Mouse (Mus musculus): ENCODE data around the gene Hoxd1. TPM values are rescaled to one million over a fixed set of nuclear protein-coding genes. Genes with fewer than 3 reads are reported as not detected.

Hoxd1 gene
- polyA plus RNA-seq, 1 experiment from 2014 or later = 0.32 TPM

DNA sequence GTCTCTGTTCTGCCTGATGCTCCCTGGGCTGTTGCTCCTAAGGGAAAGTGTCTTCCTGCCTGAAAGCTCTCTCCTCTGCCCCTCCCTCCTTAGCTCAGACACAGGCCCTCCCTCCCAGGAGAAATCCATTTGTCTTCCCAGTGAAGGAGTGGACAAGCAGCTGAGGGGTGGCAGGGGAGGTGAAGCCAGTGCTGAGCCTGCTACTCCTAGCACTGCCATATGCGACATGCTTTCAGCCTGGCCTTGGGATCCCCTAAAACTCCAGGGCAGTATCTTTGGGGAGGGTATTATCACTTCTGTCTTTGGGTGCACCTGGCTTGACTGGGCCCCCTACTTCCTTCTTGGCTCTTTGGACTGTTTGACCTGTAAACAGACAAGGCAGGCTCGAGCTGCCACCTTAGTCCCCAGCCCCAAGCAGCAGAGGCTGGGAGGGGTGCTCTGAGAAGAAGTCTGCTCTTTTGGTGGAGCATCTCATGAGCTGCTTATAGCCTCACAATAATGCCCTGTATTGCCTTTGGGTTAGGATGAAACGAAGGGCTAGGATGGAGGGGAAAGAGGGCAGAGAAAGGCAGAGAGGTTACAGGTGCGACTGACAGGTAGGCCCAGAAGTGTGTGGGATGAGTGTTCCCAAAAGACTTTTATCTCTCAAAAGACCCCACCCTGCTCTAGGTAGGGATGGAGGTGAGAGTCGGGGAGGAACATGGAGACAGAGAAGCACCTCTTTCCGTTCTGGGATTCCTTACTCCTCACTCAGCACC is 17.1 kb upstream of the Hoxd1 start:
- Histone ChIP-seq H3K4me2 (ENCODE audit: low read depth, low read length) (peak overlapping the region; percentile 66), H3K27me3 (ENCODE audit: control insufficient read depth, insufficient read depth, low read length) (no peaks in the 10 kb centered on the region), H3K9me3 (ENCODE audit: control insufficient read depth, low read length) (no peaks in the 10 kb centered on the region), H3K36me3 (ENCODE audit: control insufficient read depth, insufficient read depth, low read length) (peaks cover 14% of the 10 kb centered on the region), H3K4me3 (ENCODE audit: low read depth, low read length) (peak overlapping the region; percentile 22; the same call in 1 of the 2 replicates), H3K27ac (ENCODE audit: low read depth, low read length) (peak overlapping the region; percentile 91), H3K4me1 (ENCODE audit: control insufficient read depth, insufficient read depth, low read length) (peaks cover 61% of the 10 kb centered on the region), H3K9ac (replicated peaks; ENCODE audit: low read depth, low read length) (peak overlapping the region; percentile 62; the same call in 1 of the 2 replicates)
- 7% methylated on average over 6 of the region's 6 CpGs for WGBS
- no peak for ATAC-seq (ENCODE audit: low read depth)

DNA sequence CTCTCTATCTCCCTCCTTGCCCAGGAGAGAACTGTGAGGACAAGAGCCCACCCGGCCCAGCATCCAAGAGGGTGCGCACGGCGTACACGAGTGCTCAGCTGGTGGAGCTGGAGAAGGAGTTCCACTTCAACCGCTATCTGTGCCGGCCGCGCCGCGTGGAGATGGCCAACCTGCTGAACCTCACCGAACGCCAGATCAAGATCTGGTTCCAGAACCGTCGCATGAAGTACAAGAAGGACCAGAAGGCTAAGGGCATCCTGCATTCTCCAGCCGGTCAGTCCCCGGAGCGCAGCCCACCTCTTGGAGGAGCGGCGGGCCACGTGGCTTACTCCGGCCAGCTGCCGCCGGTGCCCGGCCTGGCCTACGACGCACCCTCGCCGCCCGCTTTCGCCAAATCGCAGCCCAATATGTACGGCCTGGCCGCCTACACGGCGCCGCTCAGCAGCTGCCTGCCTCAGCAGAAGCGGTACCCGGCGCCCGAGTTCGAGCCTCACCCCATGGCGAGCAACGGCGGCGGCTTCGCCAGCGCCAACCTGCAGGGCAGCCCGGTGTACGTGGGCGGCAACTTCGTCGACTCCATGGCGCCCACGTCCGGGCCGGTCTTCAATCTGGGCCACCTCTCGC is 16.4 kb upstream of the Hoxd1 start:
- WGBS = under 1% methylated on average over 58 of the region's 58 CpGs

DNA sequence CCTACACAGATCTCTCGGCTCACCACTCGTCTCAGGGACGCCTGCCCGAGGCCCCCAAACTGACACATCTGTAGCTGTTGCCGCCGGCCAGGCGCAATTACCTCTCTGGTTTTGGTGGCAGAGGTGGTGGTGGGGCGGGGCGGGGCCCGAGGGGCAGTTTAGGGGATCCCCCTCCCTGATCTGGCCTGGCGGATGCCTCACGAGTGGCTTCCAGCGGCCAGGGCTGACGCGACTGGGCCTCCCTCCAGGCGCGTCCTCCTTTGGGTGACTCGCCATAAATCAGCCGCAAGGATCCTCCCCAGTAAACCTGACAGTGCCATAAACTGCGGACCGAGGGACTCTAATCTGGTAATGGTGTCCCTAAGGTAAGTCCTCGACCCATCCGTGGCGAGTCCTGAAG is 15.8 kb upstream of the Hoxd1 start:
- Histone ChIP-seq H3K27me3 (ENCODE audit: control insufficient read depth, insufficient read depth, low read length) (no peaks in the 10 kb centered on the region), H3K4me3 (ENCODE audit: low read depth, low read length) (peak overlapping the region; percentile 22), H3K9me3 (ENCODE audit: control insufficient read depth, low read length) (no peaks in the 10 kb centered on the region), H3K4me1 (ENCODE audit: control insufficient read depth, insufficient read depth, low read length) (peaks cover 63% of the 10 kb centered on the region), H3K9ac (replicated peaks; ENCODE audit: low read depth, low read length) (peak overlapping the region; percentile 62), H3K27ac (ENCODE audit: low read depth, low read length) (peak overlapping the region; percentile 91), H3K4me2 (ENCODE audit: low read depth, low read length) (peak overlapping the region; percentile 66), H3K36me3 (ENCODE audit: control insufficient read depth, insufficient read depth, low read length) (peaks cover 14% of the 10 kb centered on the region)
- 3% methylated on average over 24 of the region's 24 CpGs for WGBS
- ATAC-seq (ENCODE audit: low read depth) = peak; percentile 7; the same call in 1 of the 2 replicates

More for the DNA sequence above, 16.4 kb upstream of the Hoxd1 start:
- ATAC-seq (ENCODE audit: low read depth) = 0 out of 2 replicates have a peak, but pooled peaks have one; percentile 1
- H3K4me1 ChIP-seq (ENCODE audit: control insufficient read depth, insufficient read depth, low read length) = peaks cover 60% of the 10 kb centered on the region
- no peaks in the 10 kb centered on the region for H3K27me3 ChIP-seq (ENCODE audit: control insufficient read depth, insufficient read depth, low read length)
- no peaks in the 10 kb centered on the region for H3K9me3 ChIP-seq (ENCODE audit: control insufficient read depth, low read length)
- peak overlapping the region; percentile 91 for H3K27ac ChIP-seq (ENCODE audit: low read depth, low read length)
- peaks cover 14% of the 10 kb centered on the region for H3K36me3 ChIP-seq (ENCODE audit: control insufficient read depth, insufficient read depth, low read length)
- peak overlapping the region; percentile 62 for H3K9ac ChIP-seq (replicated peaks; ENCODE audit: low read depth, low read length)
- H3K4me2 ChIP-seq (ENCODE audit: low read depth, low read length) = peak overlapping the region; percentile 66
- H3K4me3 ChIP-seq (ENCODE audit: low read depth, low read length) = peak overlapping the region; percentile 22

DNA sequence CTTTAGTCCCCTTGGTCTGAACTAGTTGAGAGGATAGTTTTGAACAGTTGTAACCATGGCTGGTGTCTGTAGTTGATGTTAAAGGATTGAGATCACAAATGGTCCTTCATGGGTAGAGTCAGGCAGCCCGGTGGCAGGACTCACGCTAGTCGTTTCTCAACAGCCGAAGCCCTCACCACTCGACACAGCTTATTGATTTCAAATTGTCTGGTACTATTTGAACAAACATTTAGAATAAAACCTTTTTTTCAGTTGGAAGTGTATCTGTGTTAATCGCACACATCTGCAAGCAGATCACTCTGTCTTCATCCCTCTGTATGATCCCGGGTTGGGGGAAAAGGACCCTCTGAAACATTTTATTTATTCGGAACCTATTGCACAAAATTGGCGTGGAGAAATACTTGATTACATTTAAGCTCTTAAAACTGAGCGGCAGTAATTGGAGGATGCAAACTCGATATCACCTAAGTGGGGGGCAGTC is 15.1 kb upstream of the Hoxd1 start:
- ATAC-seq (ENCODE audit: low read depth) = no peak
- H3K9me3 ChIP-seq (ENCODE audit: control insufficient read depth, low read length) = no peaks in the 10 kb centered on the region
- H3K9ac ChIP-seq (replicated peaks; ENCODE audit: low read depth, low read length) = peak overlapping the region; percentile 51; the same call in 1 of the 2 replicates
- peak overlapping the region; percentile 22; the same call in 1 of the 2 replicates for H3K4me3 ChIP-seq (ENCODE audit: low read depth, low read length)
- peaks cover 14% of the 10 kb centered on the region for H3K36me3 ChIP-seq (ENCODE audit: control insufficient read depth, insufficient read depth, low read length)
- peaks cover 65% of the 10 kb centered on the region for H3K4me1 ChIP-seq (ENCODE audit: control insufficient read depth, insufficient read depth, low read length)
- peak overlapping the region; percentile 91 for H3K27ac ChIP-seq (ENCODE audit: low read depth, low read length)
- 9% methylated on average over 11 of the region's 11 CpGs for WGBS
- H3K27me3 ChIP-seq (ENCODE audit: control insufficient read depth, insufficient read depth, low read length) = no peaks in the 10 kb centered on the region
- peak overlapping the region; percentile 66; the same call in 1 of the 2 replicates for H3K4me2 ChIP-seq (ENCODE audit: low read depth, low read length)

DNA sequence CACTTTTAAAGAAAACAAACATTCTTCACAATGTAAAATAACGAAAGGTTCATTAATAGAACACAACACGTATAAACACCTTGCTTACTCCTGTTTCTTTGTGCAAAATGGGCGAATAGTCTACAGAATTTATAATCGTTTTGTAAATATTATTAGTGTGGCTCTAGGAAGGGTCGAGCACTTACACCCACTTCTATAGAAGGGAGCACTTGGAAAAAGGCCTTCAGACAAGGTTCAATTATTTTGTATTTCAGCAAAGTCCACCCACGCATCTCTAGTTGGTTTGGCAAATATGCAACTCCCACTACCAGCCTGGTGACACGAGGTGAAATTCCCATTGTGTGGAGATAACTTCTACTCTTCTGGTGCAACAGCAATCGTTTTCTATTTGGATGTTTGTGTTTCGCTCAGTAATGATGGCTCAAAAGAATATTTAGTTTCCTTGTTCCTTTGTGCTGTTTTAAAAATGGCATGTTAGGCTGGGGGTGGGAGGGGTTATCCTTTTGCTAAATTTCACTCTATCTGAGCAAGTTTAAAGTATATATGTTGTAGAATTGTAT is 14.3 kb upstream of the Hoxd1 start:
- Histone ChIP-seq H3K9me3 (ENCODE audit: control insufficient read depth, low read length) (no peaks in the 10 kb centered on the region), H3K36me3 (ENCODE audit: control insufficient read depth, insufficient read depth, low read length) (peaks cover 14% of the 10 kb centered on the region), H3K4me3 (ENCODE audit: low read depth, low read length) (peak overlapping the region; percentile 28; the same call in 1 of the 2 replicates), H3K4me1 (ENCODE audit: control insufficient read depth, insufficient read depth, low read length) (peaks cover 72% of the 10 kb centered on the region), H3K4me2 (ENCODE audit: low read depth, low read length) (peak overlapping the region; percentile 66), H3K27ac (ENCODE audit: low read depth, low read length) (peak overlapping the region; percentile 91), H3K27me3 (ENCODE audit: control insufficient read depth, insufficient read depth, low read length) (no peaks in the 10 kb centered on the region), H3K9ac (replicated peaks; ENCODE audit: low read depth, low read length) (peak overlapping the region; percentile 51)
- ATAC-seq (ENCODE audit: low read depth) = no peak
- WGBS = 13% methylated on average over 9 of the region's 9 CpGs

DNA sequence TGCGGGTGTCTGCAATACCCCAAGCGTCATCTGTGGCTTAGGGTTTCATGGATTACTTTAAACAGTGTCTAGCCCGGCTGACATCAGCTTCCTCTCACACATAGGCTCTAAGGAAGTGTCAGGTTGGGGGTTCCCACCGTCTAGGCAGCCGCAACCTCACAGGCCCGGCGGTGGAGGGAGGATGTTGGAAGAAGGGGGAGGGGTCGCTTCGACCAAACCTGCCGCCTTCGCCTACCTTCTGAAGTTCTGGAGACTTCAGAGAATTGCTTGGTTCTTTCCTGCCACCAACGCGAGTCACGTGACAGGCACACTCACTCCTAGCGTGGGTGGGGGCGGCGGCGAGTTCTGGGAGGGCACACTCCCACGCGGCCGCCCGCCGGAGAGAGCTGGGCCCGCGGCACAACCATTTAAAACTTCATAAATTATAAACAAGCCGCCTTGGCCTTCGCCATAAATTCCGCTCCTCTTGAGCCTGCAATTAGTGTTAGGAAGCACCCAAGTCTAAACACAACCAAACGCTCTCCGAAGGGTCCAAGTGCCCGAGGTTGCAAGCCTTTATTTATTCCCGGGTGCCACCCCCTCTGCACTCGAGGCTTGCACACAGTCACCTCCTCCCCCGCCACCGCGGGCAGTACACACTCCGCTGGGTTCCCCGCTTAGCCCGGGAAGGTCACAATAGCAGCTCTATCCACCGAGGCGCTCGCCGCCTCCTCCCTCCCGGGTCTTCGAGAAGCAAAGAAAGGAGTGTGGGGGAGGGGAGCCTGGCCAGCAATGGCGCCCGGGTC is 13.3 kb upstream of the Hoxd1 start:
- Histone ChIP-seq H3K9ac (replicated peaks; ENCODE audit: low read depth, low read length) (peak overlapping the region; percentile 51), H3K27ac (ENCODE audit: low read depth, low read length) (peak overlapping the region; percentile 91), H3K4me2 (ENCODE audit: low read depth, low read length) (peak overlapping the region; percentile 66), H3K4me1 (ENCODE audit: control insufficient read depth, insufficient read depth, low read length) (peaks cover 72% of the 10 kb centered on the region), H3K9me3 (ENCODE audit: control insufficient read depth, low read length) (no peaks in the 10 kb centered on the region), H3K27me3 (ENCODE audit: control insufficient read depth, insufficient read depth, low read length) (no peaks in the 10 kb centered on the region), H3K36me3 (ENCODE audit: control insufficient read depth, insufficient read depth, low read length) (peaks cover 12% of the 10 kb centered on the region), H3K4me3 (ENCODE audit: low read depth, low read length) (peak overlapping the region; percentile 28)
- peak; percentile 83 for ATAC-seq (ENCODE audit: low read depth)
- WGBS = under 1% methylated on average over 47 of the region's 47 CpGs

DNA sequence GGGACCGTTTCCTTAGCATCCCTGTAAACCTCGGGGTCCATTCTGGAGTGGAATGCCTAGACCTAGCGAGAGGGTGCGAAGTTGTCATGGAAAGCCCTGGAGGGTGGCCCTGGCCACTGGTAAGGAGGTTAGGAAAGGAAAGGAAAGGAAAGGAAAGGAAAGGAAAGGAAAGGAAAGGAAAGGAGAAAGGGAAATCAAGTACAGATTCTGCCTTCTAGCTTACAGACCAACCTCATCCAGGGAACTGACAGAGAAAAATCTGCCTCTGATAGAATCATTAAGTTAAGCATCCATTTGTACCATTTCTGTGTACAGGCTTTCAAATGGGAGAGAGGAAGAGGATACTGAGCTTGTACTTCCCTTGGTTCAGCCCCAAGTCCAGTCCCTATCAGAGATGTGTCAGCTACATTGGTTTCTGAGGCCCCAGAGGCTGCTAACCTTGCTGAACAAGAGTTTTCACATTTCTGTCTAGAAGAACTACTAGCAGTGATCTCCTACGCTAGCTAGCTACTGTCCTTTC is 12.0 kb upstream of the Hoxd1 start:
- ATAC-seq (ENCODE audit: low read depth) = no peak

DNA sequence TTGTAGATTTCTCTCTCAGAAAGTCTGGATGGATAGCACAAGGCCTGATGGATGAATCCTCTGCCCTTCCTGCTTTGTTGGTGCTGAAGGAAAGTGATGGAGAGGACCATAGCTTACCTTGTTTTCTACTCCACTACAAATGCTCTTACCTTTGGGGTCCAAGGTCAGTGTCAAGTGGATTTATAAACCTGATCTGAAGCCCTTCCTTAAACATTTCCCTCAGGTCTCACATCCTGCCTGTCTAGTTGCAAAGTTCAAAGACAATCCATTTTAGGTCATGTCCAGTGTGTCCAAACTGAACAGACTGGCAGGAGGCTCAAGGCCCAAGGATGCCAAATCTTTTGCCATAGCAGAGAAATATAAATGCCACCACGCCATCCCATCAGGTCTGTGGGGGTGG is 10.9 kb upstream of the Hoxd1 start:
- Histone ChIP-seq H3K9ac (replicated peaks; ENCODE audit: low read depth, low read length) (no peak overlapping the region), H3K36me3 (ENCODE audit: control insufficient read depth, insufficient read depth, low read length) (peaks cover 4% of the 10 kb centered on the region), H3K4me3 (ENCODE audit: low read depth, low read length) (no peak overlapping the region), H3K27me3 (ENCODE audit: control insufficient read depth, insufficient read depth, low read length) (no peaks in the 10 kb centered on the region), H3K27ac (ENCODE audit: low read depth, low read length) (no peak overlapping the region), H3K9me3 (ENCODE audit: control insufficient read depth, low read length) (no peaks in the 10 kb centered on the region), H3K4me1 (ENCODE audit: control insufficient read depth, insufficient read depth, low read length) (peaks cover 48% of the 10 kb centered on the region), H3K4me2 (ENCODE audit: low read depth, low read length) (no peak overlapping the region; the same call in 1 of the 2 replicates)
- WGBS = 93% methylated on average over 1 of the region's 1 CpGs
- ATAC-seq (ENCODE audit: low read depth) = no peak

More for the DNA sequence above, 12.0 kb upstream of the Hoxd1 start:
- Histone ChIP-seq H3K27ac (ENCODE audit: low read depth, low read length) (peak overlapping the region; percentile 91), H3K36me3 (ENCODE audit: control insufficient read depth, insufficient read depth, low read length) (peaks cover 12% of the 10 kb centered on the region), H3K27me3 (ENCODE audit: control insufficient read depth, insufficient read depth, low read length) (no peaks in the 10 kb centered on the region), H3K4me1 (ENCODE audit: control insufficient read depth, insufficient read depth, low read length) (peaks cover 59% of the 10 kb centered on the region), H3K9ac (replicated peaks; ENCODE audit: low read depth, low read length) (no peak overlapping the region), H3K4me3 (ENCODE audit: low read depth, low read length) (no peak overlapping the region), H3K4me2 (ENCODE audit: low read depth, low read length) (no peak overlapping the region), H3K9me3 (ENCODE audit: control insufficient read depth, low read length) (no peaks in the 10 kb centered on the region)
- 39% methylated on average over 5 of the region's 5 CpGs for WGBS

Data from neural tube, embryonic 14.5 days (tissue).